Mouse (Mus musculus) limb, embryonic 12.5 days (tissue): ENCODE data around the gene Epop. TPM values are rescaled to one million over a fixed set of nuclear protein-coding genes. Genes with fewer than 3 reads are reported as not detected.

Experiments
- ATAC-seq: fragments of 200-750 bp; cut with Nextera tagmentation; 2 replicates; pipeline ENCODE4 v1.8.0; 2017; ENCODE audit warnings: low read depth, moderate TSS enrichment; ENCODE audit not compliant: insufficient number of reproducible peaks, insufficient read depth, low FRiP score, low TSS enrichment
- H3K27ac ChIP-seq: fragments of 300-500 bp; sonication (generic); 2 replicates; pipeline ENCODE4 v1.5.1; 2016; ENCODE audit warnings: mild to moderate bottlenecking, moderate library complexity
- H3K27me3 ChIP-seq: fragments of 300-500 bp; sonication (generic); 2 replicates; pipeline ENCODE4 v1.6.1; 2016; ENCODE audit warnings: mild to moderate bottlenecking, moderate library complexity
- H3K36me3 ChIP-seq: fragments of 300-500 bp; sonication (generic); 2 replicates; pipeline ENCODE4 v1.6.1; 2016; ENCODE audit warnings: mild to moderate bottlenecking, moderate library complexity
- H3K4me1 ChIP-seq: fragments of 300-500 bp; sonication (generic); replicated peaks from 2 replicates; pipeline ENCODE4 v1.6.1; 2016
- H3K4me2 ChIP-seq: fragments of 300-500 bp; sonication (generic); 2 replicates; pipeline ENCODE4 v1.6.1; 2016; ENCODE audit warnings: mild to moderate bottlenecking, moderate library complexity
- H3K4me3 ChIP-seq: fragments of 300-500 bp; sonication (generic); replicated peaks from 2 replicates; pipeline ENCODE4 v1.5.1; 2016; ENCODE audit warnings: mild to moderate bottlenecking
- H3K9ac ChIP-seq: fragments of 300-500 bp; sonication (generic); replicated peaks from 2 replicates; pipeline ENCODE4 v1.6.1; 2016; ENCODE audit warnings: mild to moderate bottlenecking, moderate library complexity
- H3K9me3 ChIP-seq: fragments of 300-500 bp; sonication (generic); 2 replicates; pipeline ENCODE4 v1.6.1; 2016; ENCODE audit warnings: mild to moderate bottlenecking, moderate library complexity
- WGBS: fragments of 180-500 bp; shearing (Covaris S2); methylation state at CpG from one replicate; pipeline ENCODE4 v1.1.7; 2016; 5-methylcytosine and 5-hydroxymethylcytosine counted together
- polyA plus RNA-seq: library from polyadenylated mRNA; unstranded; fragments of >200 nt; fragmentation: Nextera tagmentation; extraction: Ambion mirVana; gene quantifications from 2 replicates; pipeline ENCODE4 v1.2.1, GENCODE M21; 2016

Epop gene
- polyA plus RNA-seq, 1 experiment from 2014 or later = 16.4 TPM

DNA sequence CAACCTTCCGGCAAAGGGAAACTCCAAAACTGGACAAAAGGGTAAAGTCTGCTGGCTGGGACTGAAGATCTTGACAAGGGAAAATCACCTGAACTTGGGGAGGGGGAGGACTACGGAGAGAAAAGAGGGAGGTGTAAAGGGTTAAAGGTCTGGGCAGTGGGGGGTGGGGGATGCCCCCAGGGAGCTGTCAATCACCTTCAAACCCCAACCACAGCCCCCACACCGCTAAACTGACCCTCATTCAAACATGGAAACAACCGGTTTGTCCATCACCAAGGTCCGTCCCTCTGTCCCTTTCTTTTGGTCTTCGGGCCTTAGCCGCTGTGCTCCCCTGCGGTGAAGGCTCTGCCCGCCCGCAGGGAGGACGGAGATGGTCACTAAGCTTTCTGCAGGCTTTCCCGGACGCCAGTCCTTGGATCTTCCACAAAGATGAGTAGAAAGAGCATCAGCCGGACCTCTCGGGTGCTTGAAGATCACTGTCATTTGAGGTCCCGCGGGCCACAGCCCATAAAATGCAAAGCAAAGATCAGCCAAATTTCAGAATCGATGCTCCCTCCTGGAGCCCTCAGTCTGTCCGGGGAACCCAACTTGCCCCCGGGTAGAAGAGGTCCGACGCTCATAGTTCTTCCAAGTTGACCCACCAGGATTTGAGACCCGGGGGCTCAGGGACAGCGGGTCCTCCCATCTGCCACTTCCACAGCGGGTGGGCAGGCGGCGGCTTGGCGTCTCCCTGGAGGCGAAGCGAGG lies 1.8 kb downstream of the Epop start:
- Histone ChIP-seq H3K4me2 (peak overlapping the region; percentile 83), H3K9ac (peak overlapping the region; percentile 78), H3K9me3 (no peaks in the 10 kb centered on the region), H3K4me3 (peak overlapping the region; percentile 70), H3K27ac (no peak overlapping the region), H3K36me3 (no peaks in the 10 kb centered on the region), H3K27me3 (peaks cover 90% of the 10 kb centered on the region), H3K4me1 (peaks cover 43% of the 10 kb centered on the region)
- 1% methylated on average over 30 of the region's 30 CpGs for WGBS
- ATAC-seq = no peak

- peaks cover 41% of the 10 kb centered on the region for H3K4me1 ChIP-seq
- WGBS = 1% methylated on average over 10 of the region's 10 CpGs
- peaks cover 88% of the 10 kb centered on the region for H3K27me3 ChIP-seq
- H3K9me3 ChIP-seq = no peaks in the 10 kb centered on the region
- H3K27ac ChIP-seq = no peak overlapping the region
- no peak overlapping the region for H3K9ac ChIP-seq
- H3K36me3 ChIP-seq = no peaks in the 10 kb centered on the region
- peak overlapping the region; percentile 83 for H3K4me2 ChIP-seq
- peak overlapping the region; percentile 70 for H3K4me3 ChIP-seq
- no peak for ATAC-seq
These were observed 2.7 kb downstream of the Epop start for GRCm38 (mm10) chr11:97626850-97627249.

DNA sequence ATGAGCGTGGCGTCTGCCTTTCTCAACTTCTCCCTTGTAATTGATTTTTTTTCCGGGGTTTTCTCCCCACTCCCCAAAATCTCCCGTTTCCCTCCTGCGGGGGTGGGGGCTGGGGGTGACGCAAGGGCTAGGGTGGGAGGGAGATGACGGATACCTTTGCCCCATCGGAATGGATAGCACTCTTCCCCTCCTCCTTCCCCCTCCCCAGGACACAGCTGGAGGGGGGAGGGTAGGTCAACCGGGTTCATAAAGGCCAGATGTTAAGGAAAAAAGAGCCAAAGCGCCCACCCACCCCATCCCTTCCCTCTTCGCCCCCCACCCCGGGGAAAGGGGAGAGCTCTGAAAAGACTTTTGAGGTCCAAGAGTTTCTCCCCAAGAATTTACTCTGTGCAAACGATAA lies 3.1 kb downstream of the Epop start:
- ATAC-seq = no peak
- no peak overlapping the region for H3K9ac ChIP-seq
- peaks cover 84% of the 10 kb centered on the region for H3K27me3 ChIP-seq
- H3K36me3 ChIP-seq = no peaks in the 10 kb centered on the region
- peak overlapping the region; percentile 83 for H3K4me2 ChIP-seq
- WGBS = 4% methylated on average over 13 of the region's 13 CpGs
- no peak overlapping the region for H3K27ac ChIP-seq
- no peak overlapping the region; the same call in 1 of the 2 replicates for H3K4me3 ChIP-seq
- H3K9me3 ChIP-seq = no peaks in the 10 kb centered on the region
- H3K4me1 ChIP-seq = peaks cover 39% of the 10 kb centered on the region

DNA sequence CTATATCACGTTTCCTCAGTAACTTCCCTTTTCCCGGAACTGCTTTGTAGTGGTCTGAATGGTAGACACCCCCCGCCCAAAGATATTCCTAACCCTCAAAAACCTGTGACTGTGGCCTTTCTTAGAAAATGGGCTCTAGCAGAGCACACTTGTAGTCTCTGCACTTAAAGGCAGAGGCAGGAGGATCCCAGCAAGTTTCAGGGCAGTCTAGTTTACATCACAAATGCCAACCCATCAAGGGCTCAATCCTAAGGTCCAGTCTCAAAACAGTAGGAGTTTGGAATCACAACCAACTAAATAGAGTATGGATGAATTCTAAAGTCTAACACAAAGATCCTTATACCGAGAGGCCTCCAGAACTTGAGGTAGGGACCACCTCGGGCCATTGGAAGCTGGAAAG lies 4.0 kb downstream of the Epop start:
- Histone ChIP-seq H3K36me3 (no peaks in the 10 kb centered on the region), H3K27ac (no peak overlapping the region), H3K4me3 (no peak overlapping the region), H3K9me3 (no peaks in the 10 kb centered on the region), H3K4me2 (no peak overlapping the region), H3K4me1 (peaks cover 39% of the 10 kb centered on the region), H3K27me3 (peaks cover 75% of the 10 kb centered on the region), H3K9ac (no peak overlapping the region)
- no peak for ATAC-seq
- 75% methylated on average over 5 of the region's 5 CpGs for WGBS

DNA sequence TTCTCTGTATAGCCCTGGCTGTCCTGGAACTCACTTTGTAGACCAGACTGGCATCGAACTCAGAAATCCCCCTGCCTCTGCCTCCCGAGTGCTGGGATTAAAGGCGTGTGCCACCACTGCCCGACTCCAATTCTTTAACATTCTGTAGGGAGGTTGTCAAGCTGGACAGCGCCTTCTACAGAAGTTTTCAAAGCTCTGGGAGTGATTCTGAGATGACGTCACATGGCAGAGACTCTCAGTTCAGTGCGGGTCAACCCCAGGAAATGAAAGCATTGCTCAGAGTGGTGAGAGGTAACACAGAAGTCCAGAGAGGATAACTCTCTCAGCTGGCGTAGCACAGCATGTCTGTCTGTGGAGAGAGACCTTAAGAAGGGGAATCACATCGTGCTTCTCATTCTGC lies 6.3 kb downstream of the Epop start:
- H3K4me1 ChIP-seq = peaks cover 22% of the 10 kb centered on the region
- no peaks in the 10 kb centered on the region for H3K9me3 ChIP-seq
- no peak for ATAC-seq
- H3K36me3 ChIP-seq = no peaks in the 10 kb centered on the region
- H3K27ac ChIP-seq = no peak overlapping the region
- no peak overlapping the region for H3K9ac ChIP-seq
- H3K4me3 ChIP-seq = no peak overlapping the region
- peaks cover 68% of the 10 kb centered on the region for H3K27me3 ChIP-seq
- H3K4me2 ChIP-seq = no peak overlapping the region
- 60% methylated on average over 9 of the region's 9 CpGs for WGBS

- H3K9ac ChIP-seq = no peak overlapping the region
- H3K4me3 ChIP-seq = no peak overlapping the region
- H3K4me2 ChIP-seq = no peak overlapping the region
- 0 out of 2 replicates have a peak, but pooled peaks have one; percentile 50 for ATAC-seq
- no peaks in the 10 kb centered on the region for H3K9me3 ChIP-seq
- no peak overlapping the region for H3K27ac ChIP-seq
- WGBS = 4% methylated on average over 6 of the region's 6 CpGs
- H3K36me3 ChIP-seq = no peaks in the 10 kb centered on the region
- peaks cover 14% of the 10 kb centered on the region for H3K4me1 ChIP-seq
- peaks cover 68% of the 10 kb centered on the region for H3K27me3 ChIP-seq
These were observed 7.1 kb downstream of the Epop start for GRCm38 (mm10) chr11:97622440-97622839.

DNA sequence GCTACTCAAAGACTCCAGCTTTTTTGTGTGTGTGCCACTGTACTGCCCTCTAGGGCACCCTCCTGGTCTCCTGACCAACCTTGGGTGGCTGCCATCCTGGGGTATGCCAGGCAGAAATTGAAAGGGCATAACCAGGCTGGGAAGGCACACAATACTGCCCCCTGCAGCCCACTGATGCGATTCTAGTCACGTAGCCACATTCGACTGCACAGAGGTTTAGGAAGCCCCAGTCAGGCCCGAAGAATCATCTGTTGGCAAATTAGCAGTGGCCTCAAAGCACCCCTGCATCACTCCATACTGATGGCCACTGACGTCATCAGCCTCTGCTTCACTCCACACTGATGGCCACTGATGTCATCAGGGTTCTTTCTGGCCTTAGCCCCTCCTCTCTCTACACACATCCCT lies 10.1 kb downstream of the Epop start:
- H3K4me3 ChIP-seq = no peak overlapping the region
- no peak for ATAC-seq
- H3K9ac ChIP-seq = no peak overlapping the region
- H3K4me2 ChIP-seq = no peak overlapping the region
- H3K27ac ChIP-seq = no peak overlapping the region
- H3K27me3 ChIP-seq = peaks cover 59% of the 10 kb centered on the region
- H3K36me3 ChIP-seq = no peaks in the 10 kb centered on the region
- WGBS = 49% methylated on average over 5 of the region's 5 CpGs
- no peaks in the 10 kb centered on the region for H3K9me3 ChIP-seq
- no peaks in the 10 kb centered on the region for H3K4me1 ChIP-seq

GRCm38 (mm10) chr11:97618368-97618767 lies 11.1 kb downstream of the Epop start:
- Histone ChIP-seq H3K4me3 (no peak overlapping the region), H3K9me3 (no peaks in the 10 kb centered on the region), H3K27ac (no peak overlapping the region), H3K4me2 (no peak overlapping the region), H3K4me1 (no peaks in the 10 kb centered on the region), H3K36me3 (no peaks in the 10 kb centered on the region), H3K9ac (no peak overlapping the region), H3K27me3 (peaks cover 49% of the 10 kb centered on the region)
- no peak for ATAC-seq
- WGBS = 44% methylated on average over 11 of the region's 11 CpGs

DNA sequence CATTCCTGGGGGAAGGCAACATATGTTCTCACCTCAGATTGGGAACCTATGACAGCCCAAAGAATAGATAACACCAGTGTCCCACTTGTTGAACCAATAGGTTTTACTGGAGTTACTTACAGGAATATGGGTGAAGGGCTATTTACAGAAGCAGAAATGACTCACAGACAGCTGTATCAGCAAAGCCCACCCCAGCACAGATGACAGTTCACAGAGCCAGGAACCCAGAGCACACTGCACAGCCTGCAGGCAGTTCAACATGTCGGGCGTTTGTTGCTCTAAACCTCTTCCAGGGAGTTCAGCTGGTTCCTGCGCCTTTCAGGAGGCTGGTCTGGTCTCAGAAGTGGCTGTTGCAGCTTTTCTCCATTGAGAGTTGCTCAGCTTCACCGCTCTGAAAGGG lies 14.2 kb downstream of the Epop start:
- no peaks in the 10 kb centered on the region for H3K9me3 ChIP-seq
- 74% methylated on average over 4 of the region's 4 CpGs for whole genome bisulfite sequencing
- no peak overlapping the region for H3K27ac ChIP-seq
- no peak for ATAC-seq
- no peak overlapping the region for H3K4me2 ChIP-seq
- no peak overlapping the region for H3K9ac ChIP-seq
- no peaks in the 10 kb centered on the region for H3K36me3 ChIP-seq
- H3K4me3 ChIP-seq = no peak overlapping the region
- H3K27me3 ChIP-seq = peaks cover 56% of the 10 kb centered on the region
- no peaks in the 10 kb centered on the region for H3K4me1 ChIP-seq

- no peaks in the 10 kb centered on the region for H3K36me3 ChIP-seq
These were observed 18.4 kb downstream of the Epop start for GRCm38 (mm10) chr11:97611076-97611475.

DNA sequence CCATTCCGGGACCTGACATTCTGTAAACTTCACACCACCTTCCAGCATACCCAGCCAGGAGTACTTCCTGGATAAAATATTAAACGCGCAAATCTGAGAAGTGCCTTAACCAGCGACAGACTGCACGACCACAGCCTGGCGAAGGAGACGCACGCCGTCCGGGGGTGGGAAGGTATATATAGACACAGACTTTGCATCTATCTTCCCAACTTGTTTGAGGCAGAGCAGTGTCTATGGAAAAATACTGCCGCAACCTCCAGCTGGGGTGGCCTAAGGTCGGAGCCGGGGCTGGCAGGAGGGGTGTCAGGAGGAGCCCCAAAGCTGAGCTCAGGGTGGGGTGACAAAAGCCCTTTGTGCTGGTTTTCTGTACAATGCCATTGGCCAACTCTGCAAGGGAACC lies 19.8 kb downstream of the Epop start:
- H3K9ac ChIP-seq = no peak overlapping the region
- no peak overlapping the region for H3K4me2 ChIP-seq
- H3K36me3 ChIP-seq = no peaks in the 10 kb centered on the region
- H3K27ac ChIP-seq = no peak overlapping the region
- H3K4me1 ChIP-seq = no peaks in the 10 kb centered on the region
- H3K9me3 ChIP-seq = no peaks in the 10 kb centered on the region
- H3K4me3 ChIP-seq = no peak overlapping the region
- peaks cover 23% of the 10 kb centered on the region for H3K27me3 ChIP-seq
- 87% methylated on average over 13 of the region's 13 CpGs for WGBS
- ATAC-seq = no peak

More at GRCm38 (mm10) chr11:97611076-97611475, 18.4 kb downstream of the Epop start:
- Histone ChIP-seq H3K27me3 (peaks cover 25% of the 10 kb centered on the region), H3K4me3 (no peak overlapping the region), H3K27ac (no peak overlapping the region), H3K9ac (no peak overlapping the region), H3K4me1 (no peaks in the 10 kb centered on the region), H3K4me2 (no peak overlapping the region), H3K9me3 (no peaks in the 10 kb centered on the region)
- ATAC-seq = no peak
- WGBS = 69% methylated on average over 8 of the region's 8 CpGs

GRCm38 (mm10) chr11:97608933-97609332 lies 20.6 kb downstream of the Epop start:
- Histone ChIP-seq H3K27ac (no peak overlapping the region), H3K4me3 (no peak overlapping the region), H3K4me1 (no peaks in the 10 kb centered on the region), H3K36me3 (no peaks in the 10 kb centered on the region), H3K9me3 (no peaks in the 10 kb centered on the region), H3K4me2 (no peak overlapping the region), H3K27me3 (peaks cover 25% of the 10 kb centered on the region), H3K9ac (no peak overlapping the region)
- WGBS = 62% methylated on average over 4 of the region's 4 CpGs
- no peak for ATAC-seq
